Mouse (Mus musculus) G1E (cell line): ENCODE data around the gene Zxdc.

Experiments used
- CTCF ChIP-seq: IDR thresholded peaks from 2 replicates; pipeline ENCODE4 v1.5.1; 2012; ENCODE audit warnings: low read depth, low read length, inconsistent platforms, mixed read lengths
- GATA1 ChIP-seq: IDR thresholded peaks from 2 replicates; pipeline ENCODE4 v1.6.1; 2012; ENCODE audit warnings: borderline replicate concordance, low read length, inconsistent platforms, mixed read lengths

GRCm38 (mm10) chr6:90411926-90412325 is 42.6 kb downstream of the Zxdc start:
- TF ChIP-seq CTCF = no peak
- TF ChIP-seq GATA1 = no peak
